Mouse (Mus musculus) spleen, adult 2 months (tissue): Measurements from ENCODE around the gene Serp2. TPM values are rescaled to one million over a fixed set of nuclear protein-coding genes. Genes with fewer than 3 reads are reported as not detected.

Source experiments
- DNase-seq, 2 experiments: peaks; one replicate each; pipeline versions ENCODE4 v3.0.0 to v3.0.0-alpha.2; 2012 to 2021; ENCODE audit warnings: low spot score in 2 of 2, low read depth in 1 of 2
- H3K27ac ChIP-seq: fragments of 200-500 bp; 2 replicates; pipeline ENCODE4 v1.5.1; 2012; ENCODE audit warnings: low read length, inconsistent platforms; ENCODE audit not compliant: insufficient read depth
- H3K27me3 ChIP-seq: fragments of 200-500 bp; 2 replicates; pipeline ENCODE4 v1.6.1; 2012; ENCODE audit warnings: mild to moderate bottlenecking, moderate library complexity, low read length, inconsistent platforms; ENCODE audit not compliant: control insufficient read depth, insufficient read depth
- H3K36me3 ChIP-seq: fragments of 200-500 bp; 2 replicates; pipeline ENCODE4 v1.6.1; 2012; ENCODE audit warnings: mild to moderate bottlenecking, low read length, inconsistent platforms; ENCODE audit not compliant: control insufficient read depth, insufficient read depth
- H3K4me1 ChIP-seq: fragments of 200-500 bp; 2 replicates; pipeline ENCODE4 v1.6.1; 2011; ENCODE audit warnings: inconsistent platforms; ENCODE audit not compliant: control insufficient read depth, insufficient read depth, insufficient read length
- H3K4me3 ChIP-seq: fragments of 200-500 bp; 2 replicates; pipeline ENCODE4 v1.5.1; 2011; ENCODE audit warnings: mild to moderate bottlenecking, inconsistent platforms; ENCODE audit not compliant: insufficient read depth, insufficient read length; ENCODE audit errors: extremely low read depth
- CTCF ChIP-seq: fragments of 200-500 bp; IDR thresholded peaks from 2 replicates; pipeline ENCODE4 v1.5.1; 2011; ENCODE audit warnings: mild to moderate bottlenecking, inconsistent platforms; ENCODE audit not compliant: insufficient read depth, insufficient read length, insufficient replicate concordance; ENCODE audit errors: extremely low read depth
- POLR2A ChIP-seq: fragments of 200-500 bp; IDR thresholded peaks from 2 replicates; pipeline ENCODE4 v1.6.1; 2011; ENCODE audit warnings: low read depth, low read length, inconsistent platforms
- WGBS: fragments of 180-500 bp; shearing (Covaris S2); methylation state at CpG from one replicate; pipeline ENCODE4 v1.1.7; 2018; 5-methylcytosine and 5-hydroxymethylcytosine counted together
- polyA plus RNA-seq: library from polyadenylated mRNA; depleted of rRNA; stranded (reverse); fragments of >200 nt; gene quantifications from 2 replicates; pipeline ENCODE4 v1.2.3, GENCODE M21; 2012

Serp2 gene
- polyA plus RNA-seq, 1 experiment, result 4.2 TPM

GRCm38 (mm10) chr14:76527030-76527719 is 29.5 kb downstream of the Serp2 start:
- H3K27ac ChIP-seq, result no peak overlapping the region
- H3K4me3 ChIP-seq, result no peak overlapping the region
- WGBS, result 91% methylated on average over 20 of the region's 20 CpGs
- DNase-seq, result no peak
- TF ChIP-seq CTCF (no peak), POLR2A (no peak)
- H3K36me3 ChIP-seq, result no peaks in the 10 kb centered on the region
- H3K27me3 ChIP-seq, result no peaks in the 10 kb centered on the region
- no peaks in the 10 kb centered on the region for H3K4me1 ChIP-seq

GRCm38 (mm10) chr14:76526467-76526866 is 30.2 kb downstream of the Serp2 start:
- WGBS, result 92% methylated on average over 6 of the region's 6 CpGs
- no peak overlapping the region for H3K4me3 ChIP-seq
- H3K27ac ChIP-seq, result no peak overlapping the region
- H3K36me3 ChIP-seq, result no peaks in the 10 kb centered on the region
- DNase-seq, result no peak
- H3K27me3 ChIP-seq, result no peaks in the 10 kb centered on the region
- no peaks in the 10 kb centered on the region for H3K4me1 ChIP-seq
- TF ChIP-seq POLR2A (no peak), CTCF (no peak)

- H3K36me3 ChIP-seq, result no peaks in the 10 kb centered on the region
- DNase-seq, result no peak
- H3K4me1 ChIP-seq, result no peaks in the 10 kb centered on the region
- no peak for TF ChIP-seq CTCF
- TF ChIP-seq POLR2A, result no peak
- no peaks in the 10 kb centered on the region for H3K27me3 ChIP-seq
- 92% methylated on average over 1 of the region's 1 CpGs for WGBS
- H3K4me3 ChIP-seq, result no peak overlapping the region
- H3K27ac ChIP-seq, result no peak overlapping the region
Observed at GRCm38 (mm10) chr14:76523344-76523743, 33.3 kb downstream of the Serp2 start.

- no peaks in the 10 kb centered on the region for H3K4me1 ChIP-seq
- no peak overlapping the region for H3K4me3 ChIP-seq
- 98% methylated on average over 3 of the region's 3 CpGs for WGBS
- H3K36me3 ChIP-seq, result no peaks in the 10 kb centered on the region
- no peak for DNase-seq
- no peaks in the 10 kb centered on the region for H3K27me3 ChIP-seq
- H3K27ac ChIP-seq, result no peak overlapping the region
- TF ChIP-seq CTCF (no peak), POLR2A (no peak)
Observed at GRCm38 (mm10) chr14:76521308-76521707, 35.4 kb downstream of the Serp2 start.

- Histone ChIP-seq H3K4me1 (no peaks in the 10 kb centered on the region), H3K27ac (no peak overlapping the region), H3K27me3 (no peaks in the 10 kb centered on the region), H3K36me3 (no peaks in the 10 kb centered on the region), H3K4me3 (no peak overlapping the region)
- no peak for DNase-seq
- TF ChIP-seq CTCF (no peak), POLR2A (no peak)
- 64% methylated on average over 4 of the region's 4 CpGs for WGBS
Observed at GRCm38 (mm10) chr14:76520606-76521005, 36.1 kb downstream of the Serp2 start.

GRCm38 (mm10) chr14:76518217-76518616 is 38.5 kb downstream of the Serp2 start:
- Histone ChIP-seq H3K4me3 (no peak overlapping the region), H3K36me3 (no peaks in the 10 kb centered on the region), H3K27ac (no peak overlapping the region), H3K4me1 (no peaks in the 10 kb centered on the region), H3K27me3 (no peaks in the 10 kb centered on the region)
- 76% methylated on average over 5 of the region's 5 CpGs for WGBS
- TF ChIP-seq CTCF (no peak), POLR2A (no peak)
- DNase-seq, result no peak

GRCm38 (mm10) chr14:76515620-76516019 is 41.1 kb downstream of the Serp2 start:
- no peaks in the 10 kb centered on the region for H3K36me3 ChIP-seq
- TF ChIP-seq CTCF (no peak), POLR2A (no peak)
- no peak overlapping the region for H3K4me3 ChIP-seq
- no peaks in the 10 kb centered on the region for H3K4me1 ChIP-seq
- no peak overlapping the region for H3K27ac ChIP-seq
- 94% methylated on average over 7 of the region's 7 CpGs for WGBS
- DNase-seq, result no peak
- H3K27me3 ChIP-seq, result no peaks in the 10 kb centered on the region
